Mouse (Mus musculus): Measurements from ENCODE around the gene Cited2. TPM values are rescaled to one million over a fixed set of nuclear protein-coding genes. Genes with fewer than 3 reads are reported as not detected.
A peak's percentile ranks its signal among the peaks of the same experiment; 100 is the strongest.

Cited2 gene
- polyA plus RNA-seq (2011; ENCODE audit: insufficient read depth, insufficient read length, low replicate concordance, missing spikeins): 18.5 and 49.1 TPM in 2 replicates

GRCm38 (mm10) chr10:17722653-17723410 lies at the start of gene Cited2:
TSS of gene Cited2 (plus strand) at chr10:17723218.
- under 1% methylated on average over 55 of the region's 55 CpGs for WGBS
- peak within 1 kb of the TSS; percentile 100 for H3K27ac ChIP-seq (ENCODE audit: control insufficient read depth, insufficient read depth, low read depth, low read length, poor library complexity)
- H3K4me3 ChIP-seq (replicated peaks; ENCODE audit: control insufficient read depth, low read depth, low read length): peak within 1 kb of the TSS; percentile 99
- H3K4me1 ChIP-seq (ENCODE audit: control insufficient read depth, insufficient read depth, low read length): no peaks in the 10 kb centered on the region
- TF ChIP-seq POLR2A (IDR thresholded peaks at IDR 0.05; ENCODE audit: borderline replicate concordance, control insufficient read depth, low read depth, low read length) (peak; percentile 100), CTCF (IDR thresholded peaks at IDR 0.05; ENCODE audit: control insufficient read depth, insufficient read depth, low read length) (peak; percentile 45)

- TF ChIP-seq POLR2A (IDR thresholded peaks at IDR 0.05; ENCODE audit: borderline replicate concordance, control insufficient read depth, low read depth, low read length) (no peak), CTCF (IDR thresholded peaks at IDR 0.05; ENCODE audit: control insufficient read depth, insufficient read depth, low read length) (no peak)
- H3K4me3 ChIP-seq (replicated peaks; ENCODE audit: control insufficient read depth, low read depth, low read length): no peak overlapping the region
- H3K4me1 ChIP-seq (ENCODE audit: control insufficient read depth, insufficient read depth, low read length): no peaks in the 10 kb centered on the region; the same call in none of the 2 replicates
- H3K27ac ChIP-seq (ENCODE audit: control insufficient read depth, insufficient read depth, low read depth, low read length, poor library complexity): no peak overlapping the region
- WGBS: 82% methylated on average over 5 of the region's 5 CpGs
These were observed 48.6 kb upstream of the Cited2 start for GRCm38 (mm10) chr10:17674454-17674853.

GRCm38 (mm10) chr10:17674869-17675268 lies 48.1 kb upstream of the Cited2 start:
- no peaks in the 10 kb centered on the region; the same call in none of the 2 replicates for H3K4me1 ChIP-seq (ENCODE audit: control insufficient read depth, insufficient read depth, low read length)
- H3K27ac ChIP-seq (ENCODE audit: control insufficient read depth, insufficient read depth, low read depth, low read length, poor library complexity): no peak overlapping the region
- no peak for TF ChIP-seq CTCF (IDR thresholded peaks at IDR 0.05; ENCODE audit: control insufficient read depth, insufficient read depth, low read length)
- no peak for TF ChIP-seq POLR2A (IDR thresholded peaks at IDR 0.05; ENCODE audit: borderline replicate concordance, control insufficient read depth, low read depth, low read length)
- no peak overlapping the region for H3K4me3 ChIP-seq (replicated peaks; ENCODE audit: control insufficient read depth, low read depth, low read length)
- 77% methylated on average over 2 of the region's 2 CpGs for WGBS

- Histone ChIP-seq H3K4me1 (ENCODE audit: control insufficient read depth, insufficient read depth, low read length) (no peaks in the 10 kb centered on the region), H3K4me3 (replicated peaks; ENCODE audit: control insufficient read depth, low read depth, low read length) (no peak overlapping the region), H3K27ac (ENCODE audit: control insufficient read depth, insufficient read depth, low read depth, low read length, poor library complexity) (peak overlapping the region; percentile 4; the same call in 1 of the 2 replicates)
- TF ChIP-seq CTCF (IDR thresholded peaks at IDR 0.05; ENCODE audit: control insufficient read depth, insufficient read depth, low read length) (no peak), POLR2A (IDR thresholded peaks at IDR 0.05; ENCODE audit: borderline replicate concordance, control insufficient read depth, low read depth, low read length) (no peak)
- 73% methylated on average over 3 of the region's 3 CpGs for WGBS
These were observed 46.6 kb upstream of the Cited2 start for GRCm38 (mm10) chr10:17676464-17676863.

- 62% methylated on average over 4 of the region's 4 CpGs for WGBS
- TF ChIP-seq POLR2A (IDR thresholded peaks at IDR 0.05; ENCODE audit: borderline replicate concordance, control insufficient read depth, low read depth, low read length): no peak
- no peak for TF ChIP-seq CTCF (IDR thresholded peaks at IDR 0.05; ENCODE audit: control insufficient read depth, insufficient read depth, low read length)
- Histone ChIP-seq H3K4me1 (ENCODE audit: control insufficient read depth, insufficient read depth, low read length) (no peaks in the 10 kb centered on the region), H3K4me3 (replicated peaks; ENCODE audit: control insufficient read depth, low read depth, low read length) (no peak overlapping the region), H3K27ac (ENCODE audit: control insufficient read depth, insufficient read depth, low read depth, low read length, poor library complexity) (no peak overlapping the region)
These were observed 45.7 kb upstream of the Cited2 start for GRCm38 (mm10) chr10:17677308-17677707.

GRCm38 (mm10) chr10:17680432-17681382 lies 42.3 kb upstream of the Cited2 start:
- WGBS: 73% methylated on average over 8 of the region's 8 CpGs
- no peak overlapping the region for H3K4me3 ChIP-seq (replicated peaks; ENCODE audit: control insufficient read depth, low read depth, low read length)
- H3K4me1 ChIP-seq (ENCODE audit: control insufficient read depth, insufficient read depth, low read length): no peaks in the 10 kb centered on the region; the same call in 1 of the 2 replicates
- no peak for TF ChIP-seq CTCF (IDR thresholded peaks at IDR 0.05; ENCODE audit: control insufficient read depth, insufficient read depth, low read length)
- TF ChIP-seq POLR2A (IDR thresholded peaks at IDR 0.05; ENCODE audit: borderline replicate concordance, control insufficient read depth, low read depth, low read length): no peak
- no peak overlapping the region for H3K27ac ChIP-seq (ENCODE audit: control insufficient read depth, insufficient read depth, low read depth, low read length, poor library complexity)

GRCm38 (mm10) chr10:17681386-17681785 lies 41.6 kb upstream of the Cited2 start:
- Histone ChIP-seq H3K27ac (ENCODE audit: control insufficient read depth, insufficient read depth, low read depth, low read length, poor library complexity) (no peak overlapping the region), H3K4me1 (ENCODE audit: control insufficient read depth, insufficient read depth, low read length) (no peaks in the 10 kb centered on the region; the same call in 1 of the 2 replicates), H3K4me3 (replicated peaks; ENCODE audit: control insufficient read depth, low read depth, low read length) (no peak overlapping the region)
- TF ChIP-seq POLR2A (IDR thresholded peaks at IDR 0.05; ENCODE audit: borderline replicate concordance, control insufficient read depth, low read depth, low read length): no peak
- no peak for TF ChIP-seq CTCF (IDR thresholded peaks at IDR 0.05; ENCODE audit: control insufficient read depth, insufficient read depth, low read length)
- WGBS: 94% methylated on average over 2 of the region's 2 CpGs
